Mouse (Mus musculus) left cerebral cortex, adult 8-10 months (tissue): ENCODE data around the gene Sfta2. TPM values are rescaled to one million over a fixed set of nuclear protein-coding genes. Genes with fewer than 3 reads are reported as not detected.
A peak's percentile ranks its signal among the peaks of the same experiment; 100 is the strongest.

Experiments
- DNase-seq, 2 experiments: peaks; one replicate each; pipeline ENCODE4 v3.0.0; 2022; ENCODE audit warnings: low spot score in 2 of 2
- total RNA-seq, 4 experiments: library from RNA; stranded (reverse); gene quantifications; 2 replicates each; pipeline ENCODE4 v1.2.4; 2022

Gene Sfta2
- total RNA-seq, 4 experiments from 2014 or later: not detected

- no peak for DNase-seq
Observed at GRCm38 (mm10) chr17:35672527-35672926, 71.2 kb downstream of the Sfta2 start.

- DNase-seq: peak; percentile 68 to 92
Observed at GRCm38 (mm10) chr17:35673416-35674035, 72.2 kb downstream of the Sfta2 start, which contains the start of gene Gtf2h4. Gene Gtf2h4, minus strand, starts transcription at chr17:35673739.

GRCm38 (mm10) chr17:35680591-35680990, 79.2 kb downstream of the Sfta2 start:
- DNase-seq: no peak

GRCm38 (mm10) chr17:35681986-35682385, 80.6 kb downstream of the Sfta2 start:
- DNase-seq: no peak

GRCm38 (mm10) chr17:35685061-35685460, 83.7 kb downstream of the Sfta2 start:
- DNase-seq: no peak

GRCm38 (mm10) chr17:35688347-35689175, 87.2 kb downstream of the Sfta2 start:
- no peak for DNase-seq

- no peak for DNase-seq
Observed at GRCm38 (mm10) chr17:35689936-35690645, 88.7 kb downstream of the Sfta2 start.

- DNase-seq: no peak
Observed at GRCm38 (mm10) chr17:35691811-35692210, 90.5 kb downstream of the Sfta2 start.

GRCm38 (mm10) chr17:35692368-35692767, 91.0 kb downstream of the Sfta2 start:
- no peak for DNase-seq

GRCm38 (mm10) chr17:35693906-35694305, 92.6 kb downstream of the Sfta2 start:
- no peak for DNase-seq

- no peak for DNase-seq
Observed at GRCm38 (mm10) chr17:35695289-35695688, 93.9 kb downstream of the Sfta2 start.

GRCm38 (mm10) chr17:35696691-35697090, 95.3 kb downstream of the Sfta2 start:
- DNase-seq: no peak

GRCm38 (mm10) chr17:35697429-35697758, 96.0 kb downstream of the Sfta2 start:
- no peak for DNase-seq

GRCm38 (mm10) chr17:35697759-35698500, 96.6 kb downstream of the Sfta2 start:
- DNase-seq: peak; percentile 44 to 76

- no peak for DNase-seq
Observed at GRCm38 (mm10) chr17:35698501-35698883, 97.1 kb downstream of the Sfta2 start.

GRCm38 (mm10) chr17:35699919-35700318, 98.6 kb downstream of the Sfta2 start:
- DNase-seq: peak; percentile 50 to 75

Other genes with a start within 250 kb of the Sfta2 start
- gene H2-Q4, start 221.9 kb upstream of the Sfta2 start, total RNA-seq: 1 to 10 TPM; 2.5 to 7.0 (median 4.7) TPM
- 1 to 10 TPM in 1 of 4 experiments, under 1 TPM in 3; 0.38 to 1.5 (median 0.86) TPM for gene H2-Q6, start 176.7 kb upstream of the Sfta2 start, total RNA-seq
- 1 to 10 TPM in 2 of 4 experiments, under 1 TPM in 2; 0.59 to 2.3 (median 1.1) TPM for gene H2-Q7, start 162.4 kb upstream of the Sfta2 start, total RNA-seq
- under 1 TPM; 0.26 to 0.72 (median 0.38) TPM for gene H2-Q10, start 131.5 kb upstream of the Sfta2 start, total RNA-seq
- gene Pou5f1, start 95.5 kb upstream of the Sfta2 start, total RNA-seq: under 1 TPM in 1 of 4 experiments, not detected in 3; 0.27 TPM
- gene Tcf19, start 84.7 kb upstream of the Sfta2 start, total RNA-seq: 10 to 100 TPM in 3 of 4 experiments, 1 to 10 TPM in 1; 10.0 to 16.0 (median 13.3) TPM
- gene Cchcr1, start 84.4 kb upstream of the Sfta2 start, total RNA-seq: 10 to 100 TPM; 12.0 to 18.7 (median 13.8) TPM
- under 1 TPM in 1 of 4 experiments, not detected in 3; 0.41 TPM for gene Psors1c2, start 68.3 kb upstream of the Sfta2 start, total RNA-seq
- gene Cdsn, start 49.4 kb upstream of the Sfta2 start, total RNA-seq: 1 to 10 TPM in 3 of 4 experiments, under 1 TPM in 1; 1.00 to 1.6 (median 1.2) TPM
- gene 2300002M23Rik, start 34.1 kb upstream of the Sfta2 start, total RNA-seq: not detected
- under 1 TPM in 1 of 4 experiments, not detected in 3; 0.07 TPM for gene Gm9573, start 25.1 kb downstream of the Sfta2 start, total RNA-seq
- gene Mucl3, start 42.1 kb downstream of the Sfta2 start, total RNA-seq: not detected
- 10 to 100 TPM; 28.3 to 41.6 (median 38.0) TPM for gene Vars2, start 66.0 kb downstream of the Sfta2 start, total RNA-seq
- gene Gtf2h4, start 72.2 kb downstream of the Sfta2 start, total RNA-seq: 10 to 100 TPM; 27.6 to 36.9 (median 31.2) TPM
- gene Ddr1, start 103.1 kb downstream of the Sfta2 start, total RNA-seq: 10 to 100 TPM; 62.0 to 76.7 (median 65.9) TPM
- gene Ier3, start 220.1 kb downstream of the Sfta2 start, total RNA-seq: 10 to 100 TPM; 11.1 to 17.3 (median 15.2) TPM
- gene Flot1, start 221.7 kb downstream of the Sfta2 start, total RNA-seq: 100 to 1,000 TPM; 118 to 151 (median 137) TPM
- 100 to 1,000 TPM; 430 to 459 (median 451) TPM for gene Tubb5, start 236.8 kb downstream of the Sfta2 start, total RNA-seq
- 10 to 100 TPM; 13.8 to 21.2 (median 18.2) TPM for gene Mdc1, start 240.0 kb downstream of the Sfta2 start, total RNA-seq